Mouse (Mus musculus): ENCODE results near the gene Uts2b. TPM values are rescaled to one million over a fixed set of nuclear protein-coding genes. Genes with fewer than 3 reads are reported as not detected.

Uts2b gene
- polyA plus RNA-seq, 1 experiment from 2014 or later: not detected

- 75% methylated on average over 1 of the region's 1 CpGs for WGBS
- Histone ChIP-seq H3K4me1 (ENCODE audit: control insufficient read depth, insufficient read depth, low read length) (no peaks in the 10 kb centered on the region), H3K27me3 (ENCODE audit: control insufficient read depth, insufficient read depth, low read length) (no peaks in the 10 kb centered on the region), H3K36me3 (replicated peaks; ENCODE audit: control insufficient read depth, insufficient read depth, low read depth, low read length) (no peaks in the 10 kb centered on the region), H3K9me3 (replicated peaks; ENCODE audit: control insufficient read depth, low read length) (no peaks in the 10 kb centered on the region), H3K9ac (replicated peaks; ENCODE audit: low read length) (no peak overlapping the region), H3K4me3 (ENCODE audit: low read depth, low read length) (no peak overlapping the region), H3K4me2 (ENCODE audit: low read depth, low read length) (no peak overlapping the region), H3K27ac (replicated peaks; ENCODE audit: low read depth, low read length) (no peak overlapping the region)
- no peak for DNase-seq (ENCODE audit: low spot score)
- ATAC-seq (replicated peaks; ENCODE audit: insufficient number of reproducible peaks, low FRiP score, low TSS enrichment, low read depth): no peak
Measured at GRCm38 (mm10) chr16:27385649-27386048, 15.6 kb upstream of the Uts2b start.

- H3K9me3 ChIP-seq (replicated peaks; ENCODE audit: control insufficient read depth, low read length): no peaks in the 10 kb centered on the region
- ATAC-seq (replicated peaks; ENCODE audit: insufficient number of reproducible peaks, low FRiP score, low TSS enrichment, low read depth) (no peak), DNase-seq (ENCODE audit: low spot score) (no peak)
- no peaks in the 10 kb centered on the region for H3K4me1 ChIP-seq (ENCODE audit: control insufficient read depth, insufficient read depth, low read length)
- H3K4me2 ChIP-seq (ENCODE audit: low read depth, low read length): no peak overlapping the region
- no peak overlapping the region for H3K27ac ChIP-seq (replicated peaks; ENCODE audit: low read depth, low read length)
- WGBS: 74% methylated on average over 4 of the region's 4 CpGs
- no peaks in the 10 kb centered on the region for H3K27me3 ChIP-seq (ENCODE audit: control insufficient read depth, insufficient read depth, low read length)
- no peak overlapping the region for H3K4me3 ChIP-seq (ENCODE audit: low read depth, low read length)
- no peak overlapping the region for H3K9ac ChIP-seq (replicated peaks; ENCODE audit: low read length)
- H3K36me3 ChIP-seq (replicated peaks; ENCODE audit: control insufficient read depth, insufficient read depth, low read depth, low read length): no peaks in the 10 kb centered on the region
Measured at GRCm38 (mm10) chr16:27384893-27385603, 15.0 kb upstream of the Uts2b start.

- Histone ChIP-seq H3K9ac (replicated peaks; ENCODE audit: low read length) (no peak overlapping the region), H3K9me3 (replicated peaks; ENCODE audit: control insufficient read depth, low read length) (no peaks in the 10 kb centered on the region), H3K36me3 (replicated peaks; ENCODE audit: control insufficient read depth, insufficient read depth, low read depth, low read length) (no peaks in the 10 kb centered on the region), H3K4me3 (ENCODE audit: low read depth, low read length) (no peak overlapping the region), H3K27me3 (ENCODE audit: control insufficient read depth, insufficient read depth, low read length) (no peaks in the 10 kb centered on the region), H3K4me1 (ENCODE audit: control insufficient read depth, insufficient read depth, low read length) (no peaks in the 10 kb centered on the region), H3K27ac (replicated peaks; ENCODE audit: low read depth, low read length) (no peak overlapping the region), H3K4me2 (ENCODE audit: low read depth, low read length) (no peak overlapping the region)
- DNase-seq (ENCODE audit: low spot score) (no peak), ATAC-seq (replicated peaks; ENCODE audit: insufficient number of reproducible peaks, low FRiP score, low TSS enrichment, low read depth) (no peak)
- WGBS: 87% methylated on average over 4 of the region's 4 CpGs
Measured at GRCm38 (mm10) chr16:27382217-27382616, 12.2 kb upstream of the Uts2b start.

GRCm38 (mm10) chr16:27376556-27376955 is 6.5 kb upstream of the Uts2b start:
- no peaks in the 10 kb centered on the region for H3K36me3 ChIP-seq (replicated peaks; ENCODE audit: control insufficient read depth, insufficient read depth, low read depth, low read length)
- H3K9me3 ChIP-seq (replicated peaks; ENCODE audit: control insufficient read depth, low read length): no peaks in the 10 kb centered on the region
- H3K4me2 ChIP-seq (ENCODE audit: low read depth, low read length): no peak overlapping the region
- H3K4me3 ChIP-seq (ENCODE audit: low read depth, low read length): no peak overlapping the region
- no peak for ATAC-seq (replicated peaks; ENCODE audit: insufficient number of reproducible peaks, low FRiP score, low TSS enrichment, low read depth)
- no peak overlapping the region for H3K27ac ChIP-seq (replicated peaks; ENCODE audit: low read depth, low read length)
- no peak overlapping the region for H3K9ac ChIP-seq (replicated peaks; ENCODE audit: low read length)
- H3K4me1 ChIP-seq (ENCODE audit: control insufficient read depth, insufficient read depth, low read length): no peaks in the 10 kb centered on the region
- no peaks in the 10 kb centered on the region for H3K27me3 ChIP-seq (ENCODE audit: control insufficient read depth, insufficient read depth, low read length)
- no peak for DNase-seq (ENCODE audit: low spot score)

GRCm38 (mm10) chr16:27375318-27375717 is 5.3 kb upstream of the Uts2b start:
- 89% methylated on average over 2 of the region's 2 CpGs for WGBS
- no peak overlapping the region for H3K9ac ChIP-seq (replicated peaks; ENCODE audit: low read length)
- H3K4me2 ChIP-seq (ENCODE audit: low read depth, low read length): no peak overlapping the region
- no peaks in the 10 kb centered on the region for H3K9me3 ChIP-seq (replicated peaks; ENCODE audit: control insufficient read depth, low read length)
- H3K27me3 ChIP-seq (ENCODE audit: control insufficient read depth, insufficient read depth, low read length): no peaks in the 10 kb centered on the region
- no peak overlapping the region for H3K4me3 ChIP-seq (ENCODE audit: low read depth, low read length)
- H3K27ac ChIP-seq (replicated peaks; ENCODE audit: low read depth, low read length): no peak overlapping the region
- no peaks in the 10 kb centered on the region for H3K36me3 ChIP-seq (replicated peaks; ENCODE audit: control insufficient read depth, insufficient read depth, low read depth, low read length)
- DNase-seq (ENCODE audit: low spot score) (no peak), ATAC-seq (replicated peaks; ENCODE audit: insufficient number of reproducible peaks, low FRiP score, low TSS enrichment, low read depth) (no peak)
- no peaks in the 10 kb centered on the region for H3K4me1 ChIP-seq (ENCODE audit: control insufficient read depth, insufficient read depth, low read length)

- no peak overlapping the region for H3K27ac ChIP-seq (replicated peaks; ENCODE audit: low read depth, low read length)
- WGBS: 86% methylated on average over 3 of the region's 3 CpGs
- H3K27me3 ChIP-seq (ENCODE audit: control insufficient read depth, insufficient read depth, low read length): no peaks in the 10 kb centered on the region
- H3K9me3 ChIP-seq (replicated peaks; ENCODE audit: control insufficient read depth, low read length): no peaks in the 10 kb centered on the region
- H3K4me3 ChIP-seq (ENCODE audit: low read depth, low read length): no peak overlapping the region
- H3K9ac ChIP-seq (replicated peaks; ENCODE audit: low read length): no peak overlapping the region
- no peak overlapping the region for H3K4me2 ChIP-seq (ENCODE audit: low read depth, low read length)
- no peaks in the 10 kb centered on the region for H3K36me3 ChIP-seq (replicated peaks; ENCODE audit: control insufficient read depth, insufficient read depth, low read depth, low read length)
- ATAC-seq (replicated peaks; ENCODE audit: insufficient number of reproducible peaks, low FRiP score, low TSS enrichment, low read depth) (no peak), DNase-seq (ENCODE audit: low spot score) (no peak)
- no peaks in the 10 kb centered on the region for H3K4me1 ChIP-seq (ENCODE audit: control insufficient read depth, insufficient read depth, low read length)
Measured at GRCm38 (mm10) chr16:27374139-27374538, 4.1 kb upstream of the Uts2b start.

- ATAC-seq (replicated peaks; ENCODE audit: insufficient number of reproducible peaks, low FRiP score, low TSS enrichment, low read depth) (no peak), DNase-seq (ENCODE audit: low spot score) (no peak)
- WGBS: 81% methylated on average over 2 of the region's 2 CpGs
- H3K27me3 ChIP-seq (ENCODE audit: control insufficient read depth, insufficient read depth, low read length): no peaks in the 10 kb centered on the region
- no peak overlapping the region for H3K27ac ChIP-seq (replicated peaks; ENCODE audit: low read depth, low read length)
- no peaks in the 10 kb centered on the region for H3K4me1 ChIP-seq (ENCODE audit: control insufficient read depth, insufficient read depth, low read length)
- H3K4me2 ChIP-seq (ENCODE audit: low read depth, low read length): no peak overlapping the region
- H3K4me3 ChIP-seq (ENCODE audit: low read depth, low read length): no peak overlapping the region
- H3K36me3 ChIP-seq (replicated peaks; ENCODE audit: control insufficient read depth, insufficient read depth, low read depth, low read length): no peaks in the 10 kb centered on the region
- H3K9me3 ChIP-seq (replicated peaks; ENCODE audit: control insufficient read depth, low read length): no peaks in the 10 kb centered on the region
- H3K9ac ChIP-seq (replicated peaks; ENCODE audit: low read length): no peak overlapping the region
Measured at GRCm38 (mm10) chr16:27370700-27371099, 661 bp upstream of the Uts2b start.

GRCm38 (mm10) chr16:27360059-27360458 is 10.0 kb downstream of the Uts2b start:
- ATAC-seq (replicated peaks; ENCODE audit: insufficient number of reproducible peaks, low FRiP score, low TSS enrichment, low read depth): no peak

More at GRCm38 (mm10) chr16:27360059-27360458, 10.0 kb downstream of the Uts2b start:
- H3K27me3 ChIP-seq (ENCODE audit: control insufficient read depth, insufficient read depth, low read length): no peaks in the 10 kb centered on the region
- no peaks in the 10 kb centered on the region for H3K4me1 ChIP-seq (ENCODE audit: control insufficient read depth, insufficient read depth, low read length)
- H3K36me3 ChIP-seq (replicated peaks; ENCODE audit: control insufficient read depth, insufficient read depth, low read depth, low read length): no peaks in the 10 kb centered on the region
- H3K9me3 ChIP-seq (replicated peaks; ENCODE audit: control insufficient read depth, low read length): no peaks in the 10 kb centered on the region
- no peak for DNase-seq (ENCODE audit: low spot score)
- no peak overlapping the region for H3K4me2 ChIP-seq (ENCODE audit: low read depth, low read length)
- 96% methylated on average over 1 of the region's 1 CpGs for WGBS
- no peak overlapping the region for H3K4me3 ChIP-seq (ENCODE audit: low read depth, low read length)
- H3K9ac ChIP-seq (replicated peaks; ENCODE audit: low read length): no peak overlapping the region
- no peak overlapping the region for H3K27ac ChIP-seq (replicated peaks; ENCODE audit: low read depth, low read length)
